Mouse (Mus musculus) intestine, embryonic 14.5 days (tissue): ENCODE measurements around the gene Iqsec1. TPM values are rescaled to one million over a fixed set of nuclear protein-coding genes. Genes with fewer than 3 reads are reported as not detected.

Source experiments
- ATAC-seq: fragments of 200-750 bp; cut with Nextera tagmentation; replicated peaks from 2 replicates; pipeline ENCODE4 v1.8.0; 2017; ENCODE audit warnings: low read depth, moderate number of reproducible peaks, moderate TSS enrichment, moderate library complexity; ENCODE audit not compliant: low FRiP score, low TSS enrichment
- DNase-seq: peaks from one replicate; pipeline ENCODE4 v3.0.0-alpha.2; 2018; ENCODE audit warnings: low spot score
- H3K27ac ChIP-seq: fragments of 300-500 bp; sonication (generic); 2 replicates; pipeline ENCODE4 v1.5.1; 2014; ENCODE audit warnings: low read depth, mild to moderate bottlenecking, control low read depth
- H3K27me3 ChIP-seq: fragments of 300-500 bp; sonication (generic); replicated peaks from 2 replicates; pipeline ENCODE4 v1.6.1; 2014; ENCODE audit warnings: low read length, control low read depth; ENCODE audit not compliant: control insufficient read depth, insufficient read depth
- H3K36me3 ChIP-seq: fragments of 300-500 bp; sonication (generic); 2 replicates; pipeline ENCODE4 v1.6.1; 2014; ENCODE audit warnings: low read length, control low read depth; ENCODE audit not compliant: control insufficient read depth, insufficient read depth
- H3K4me1 ChIP-seq: fragments of 300-500 bp; sonication (generic); replicated peaks from 2 replicates; pipeline ENCODE4 v1.6.1; 2014; ENCODE audit warnings: low read length, control low read depth, mixed read lengths; ENCODE audit not compliant: control insufficient read depth, insufficient read depth
- H3K4me2 ChIP-seq: fragments of 300-500 bp; sonication (generic); 2 replicates; pipeline ENCODE4 v1.6.1; 2014; ENCODE audit warnings: low read length
- H3K4me3 ChIP-seq: fragments of 300-500 bp; sonication (generic); 2 replicates; pipeline ENCODE4 v1.5.1; 2014; ENCODE audit warnings: low read depth, low read length, control low read depth, mixed read lengths
- H3K9ac ChIP-seq: fragments of 300-500 bp; sonication (generic); 2 replicates; pipeline ENCODE4 v1.6.1; 2014; ENCODE audit warnings: mild to moderate bottlenecking, low read length
- H3K9me3 ChIP-seq: fragments of 300-500 bp; sonication (generic); 2 replicates; pipeline ENCODE4 v1.6.1; 2016; ENCODE audit warnings: low read length, control low read depth; ENCODE audit not compliant: control insufficient read depth
- WGBS: fragments of 180-500 bp; shearing (Covaris S2); extraction: QIAGEN DNeasy Blood & Tissue Kit; methylation state at CpG from one replicate; pipeline ENCODE4 v1.1.7; 2014; 5-methylcytosine and 5-hydroxymethylcytosine counted together
- microRNA-seq: library from miRNA; unstranded; fragments of <30 nt; microRNA quantifications from one replicate; pipeline ENCODE4, GENCODE M21; 2016
- polyA plus RNA-seq: library from polyadenylated mRNA; unstranded; fragments of >200 nt; fragmentation: Nextera tagmentation; extraction: Ambion mirVana; gene quantifications from 2 replicates; pipeline ENCODE4 v1.2.1, GENCODE M21; 2014

Gene Iqsec1
- polyA plus RNA-seq, 1 experiment from 2014 or later = 13.0 TPM

GRCm38 (mm10) chr6:90615362-90615761 is 373.1 kb downstream of the Iqsec1 start:
- Histone ChIP-seq H3K4me1 (0 out of 2 replicates have a peak, but pooled peaks cover 4% of the 10 kb centered on the region), H3K4me3 (no peak overlapping the region), H3K27me3 (no peaks in the 10 kb centered on the region), H3K27ac (no peak overlapping the region), H3K36me3 (no peaks in the 10 kb centered on the region), H3K9me3 (no peaks in the 10 kb centered on the region), H3K9ac (no peak overlapping the region), H3K4me2 (no peak overlapping the region)
- DNase-seq = no peak
- ATAC-seq = no peak
- WGBS = 79% methylated on average over 7 of the region's 7 CpGs

- DNase-seq (no peak), ATAC-seq (no peak)
- Histone ChIP-seq H3K4me1 (no peaks in the 10 kb centered on the region), H3K27ac (no peak overlapping the region), H3K9ac (no peak overlapping the region), H3K4me3 (no peak overlapping the region), H3K4me2 (no peak overlapping the region), H3K36me3 (no peaks in the 10 kb centered on the region), H3K27me3 (no peaks in the 10 kb centered on the region), H3K9me3 (no peaks in the 10 kb centered on the region)
- 81% methylated on average over 8 of the region's 8 CpGs for WGBS
These were observed 375.2 kb downstream of the Iqsec1 start for GRCm38 (mm10) chr6:90613277-90613676.

- Histone ChIP-seq H3K4me2 (no peak overlapping the region), H3K27ac (no peak overlapping the region), H3K4me1 (peaks cover 6% of the 10 kb centered on the region), H3K27me3 (no peaks in the 10 kb centered on the region), H3K36me3 (no peaks in the 10 kb centered on the region), H3K4me3 (no peak overlapping the region), H3K9ac (no peak overlapping the region), H3K9me3 (no peaks in the 10 kb centered on the region)
- 91% methylated on average over 5 of the region's 5 CpGs for WGBS
- ATAC-seq (no peak), DNase-seq (no peak)
These were observed 378.2 kb downstream of the Iqsec1 start for GRCm38 (mm10) chr6:90610248-90610647.

GRCm38 (mm10) chr6:90608186-90608585 is 380.3 kb downstream of the Iqsec1 start:
- ATAC-seq = no peak
- WGBS = 65% methylated on average over 6 of the region's 6 CpGs

GRCm38 (mm10) chr6:90607196-90607595 is 381.3 kb downstream of the Iqsec1 start:
- peaks cover 9% of the 10 kb centered on the region for H3K4me1 ChIP-seq
- 16% methylated on average over 5 of the region's 5 CpGs for WGBS

More at GRCm38 (mm10) chr6:90608186-90608585, 380.3 kb downstream of the Iqsec1 start:
- H3K4me1 ChIP-seq = peaks cover 9% of the 10 kb centered on the region
- no peak overlapping the region for H3K4me2 ChIP-seq
- H3K27me3 ChIP-seq = no peaks in the 10 kb centered on the region
- H3K9ac ChIP-seq = no peak overlapping the region
- no peaks in the 10 kb centered on the region for H3K36me3 ChIP-seq
- no peak for DNase-seq
- H3K9me3 ChIP-seq = no peaks in the 10 kb centered on the region
- H3K4me3 ChIP-seq = no peak overlapping the region
- H3K27ac ChIP-seq = no peak overlapping the region

GRCm38 (mm10) chr6:90606538-90606937 is 381.9 kb downstream of the Iqsec1 start:
- H3K4me1 ChIP-seq = peaks cover 9% of the 10 kb centered on the region
- DNase-seq = peak; percentile 83
- H3K36me3 ChIP-seq = no peaks in the 10 kb centered on the region
- no peak overlapping the region for H3K4me2 ChIP-seq
- WGBS = 29% methylated on average over 7 of the region's 7 CpGs
- ATAC-seq = no peak
- H3K4me3 ChIP-seq = no peak overlapping the region
- no peaks in the 10 kb centered on the region for H3K9me3 ChIP-seq
- no peaks in the 10 kb centered on the region for H3K27me3 ChIP-seq
- H3K27ac ChIP-seq = no peak overlapping the region
- H3K9ac ChIP-seq = no peak overlapping the region

More at GRCm38 (mm10) chr6:90607196-90607595, 381.3 kb downstream of the Iqsec1 start:
- Histone ChIP-seq H3K36me3 (no peaks in the 10 kb centered on the region), H3K27me3 (no peaks in the 10 kb centered on the region), H3K4me2 (no peak overlapping the region), H3K4me3 (no peak overlapping the region), H3K27ac (no peak overlapping the region), H3K9ac (no peak overlapping the region), H3K9me3 (no peaks in the 10 kb centered on the region)
- DNase-seq = peak; percentile 81
- no peak for ATAC-seq

Small RNAs within 50 kb of the gene (microRNA-seq; reads per million reads assigned to microRNA genes)
- gene Gm24816 = not detected

Other genes with a start within 250 kb of the Iqsec1 start
- 23.1 and 24.7 TPM in 2 replicates for gene Nup210, start 128.1 kb upstream of the Iqsec1 start, polyA plus RNA-seq
- gene Hdac11, start 168.0 kb upstream of the Iqsec1 start, polyA plus RNA-seq = 9.6 and 9.7 TPM in 2 replicates
- 49.0 and 54.6 TPM in 2 replicates for gene Fbln2, start 223.8 kb upstream of the Iqsec1 start, polyA plus RNA-seq